Mouse (Mus musculus) cerebellum, adult 2 months (tissue): ENCODE results near the gene Gpam. TPM values are rescaled to one million over a fixed set of nuclear protein-coding genes. Genes with fewer than 3 reads are reported as not detected.

Experiments used
- DNase-seq, 2 experiments: peaks; one replicate each; pipeline ENCODE4 v3.0.0; 2021
- H3K27ac ChIP-seq: fragments of 200-500 bp; 2 replicates; pipeline ENCODE4 v1.5.1; 2012; ENCODE audit warnings: low read length, control low read depth, inconsistent platforms; ENCODE audit not compliant: insufficient read depth
- H3K27me3 ChIP-seq: fragments of 200-500 bp; 2 replicates; pipeline ENCODE4 v1.6.1; 2012; ENCODE audit warnings: inconsistent platforms, mild to moderate bottlenecking, low read length, moderate library complexity; ENCODE audit not compliant: control insufficient read depth, insufficient read depth
- H3K4me1 ChIP-seq: fragments of 200-500 bp; 2 replicates; pipeline ENCODE4 v1.6.1; 2011; ENCODE audit warnings: low read length; ENCODE audit not compliant: control insufficient read depth, insufficient read depth
- H3K4me3 ChIP-seq: fragments of 200-500 bp; replicated peaks from 2 replicates; pipeline ENCODE3; 2011; ENCODE audit warnings: mild to moderate bottlenecking, low read depth, low read length, control low read depth; ENCODE audit not compliant: insufficient read depth
- CTCF ChIP-seq: fragments of 200-500 bp; IDR thresholded peaks from 2 replicates; pipeline ENCODE4 v1.5.1; 2011; ENCODE audit warnings: low read depth, mild to moderate bottlenecking, control low read depth, low read length, moderate library complexity, borderline replicate concordance; ENCODE audit not compliant: insufficient read depth
- POLR2A ChIP-seq: fragments of 200-500 bp; IDR thresholded peaks from 2 replicates; pipeline ENCODE4 v1.6.1; 2011; ENCODE audit warnings: low read length, control low read depth, borderline replicate concordance; ENCODE audit not compliant: insufficient read depth
- WGBS: fragments of 180-500 bp; shearing (Covaris S2); methylation state at CpG from one replicate; pipeline ENCODE4 v1.1.7; 2018; 5-methylcytosine and 5-hydroxymethylcytosine counted together
- polyA plus RNA-seq: library from polyadenylated mRNA; depleted of rRNA; stranded (reverse); fragments of >200 nt; gene quantifications from 2 replicates; pipeline ENCODE4 v1.2.3, GENCODE M21; 2012

Gpam gene
- polyA plus RNA-seq, 1 experiment = 41.9 TPM

DNA sequence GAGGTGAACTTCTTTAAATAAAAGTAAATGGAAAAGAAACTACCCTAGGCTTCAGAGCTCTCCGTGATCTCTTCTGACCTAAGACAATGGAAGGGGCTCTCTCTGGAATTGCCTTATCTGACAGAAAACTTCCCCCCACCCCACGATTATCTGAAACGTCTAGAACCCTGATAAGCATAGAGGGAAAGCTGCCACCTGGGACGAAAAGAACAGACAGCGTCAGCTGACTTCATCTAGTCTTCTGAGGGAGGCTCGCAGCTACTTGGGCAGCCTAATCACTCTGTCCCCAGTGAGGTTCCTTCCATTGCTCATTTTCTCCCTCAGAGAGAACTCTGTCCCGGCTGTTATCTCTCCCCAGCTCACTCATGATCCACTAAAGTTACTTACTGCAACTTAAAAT is 36.9 kb downstream of the Gpam start:
- DNase-seq = no peak
- 89% methylated on average over 7 of the region's 7 CpGs for WGBS
- H3K4me3 ChIP-seq = no peak overlapping the region
- no peak overlapping the region for H3K27ac ChIP-seq
- TF ChIP-seq CTCF (no peak), POLR2A (no peak)
- no peaks in the 10 kb centered on the region for H3K27me3 ChIP-seq
- no peaks in the 10 kb centered on the region for H3K4me1 ChIP-seq

DNA sequence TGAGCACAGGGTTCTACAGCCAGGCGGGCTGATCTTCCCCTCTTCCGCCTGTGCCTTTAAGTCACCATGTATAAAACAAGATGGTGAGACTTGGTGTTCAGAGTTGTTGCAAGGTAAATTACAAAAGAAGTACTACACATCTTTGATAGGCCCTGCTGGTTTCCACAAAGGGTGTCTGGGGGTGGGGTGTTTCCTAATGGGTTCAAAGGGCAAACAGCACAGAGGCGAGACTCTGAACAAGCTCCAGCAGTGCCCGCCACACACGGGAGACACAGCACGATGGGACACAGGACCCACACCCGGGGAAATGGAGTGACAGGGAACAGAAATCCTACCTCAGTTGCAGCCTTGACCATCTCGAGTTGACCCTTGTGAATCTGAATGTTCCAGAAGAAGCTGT is 39.3 kb downstream of the Gpam start:
- no peak overlapping the region for H3K4me3 ChIP-seq
- DNase-seq = no peak
- WGBS = 79% methylated on average over 8 of the region's 8 CpGs
- H3K4me1 ChIP-seq = no peaks in the 10 kb centered on the region
- TF ChIP-seq POLR2A (no peak), CTCF (no peak)
- H3K27ac ChIP-seq = no peak overlapping the region
- no peaks in the 10 kb centered on the region for H3K27me3 ChIP-seq

DNA sequence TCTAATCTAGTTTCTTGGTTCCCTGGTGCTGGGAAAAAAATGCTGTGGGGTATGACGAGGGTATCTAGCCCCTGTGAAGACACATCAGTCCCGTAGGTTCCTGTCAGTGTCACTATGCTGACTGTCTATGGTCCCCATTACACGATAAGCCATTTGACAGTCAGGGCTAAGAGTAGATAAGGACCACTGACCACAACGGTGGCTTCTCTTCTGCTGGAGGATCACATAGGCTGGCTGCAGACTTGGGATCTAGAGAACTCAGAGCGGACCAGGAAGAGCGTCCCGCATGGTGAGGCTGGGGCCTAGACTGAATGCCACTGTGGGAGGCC is 41.2 kb downstream of the Gpam start:
- no peak for TF ChIP-seq POLR2A
- TF ChIP-seq CTCF = no peak
- Histone ChIP-seq H3K4me3 (no peak overlapping the region), H3K27ac (no peak overlapping the region), H3K27me3 (no peaks in the 10 kb centered on the region), H3K4me1 (no peaks in the 10 kb centered on the region)
- 93% methylated on average over 7 of the region's 7 CpGs for WGBS
- no peak for DNase-seq

DNA sequence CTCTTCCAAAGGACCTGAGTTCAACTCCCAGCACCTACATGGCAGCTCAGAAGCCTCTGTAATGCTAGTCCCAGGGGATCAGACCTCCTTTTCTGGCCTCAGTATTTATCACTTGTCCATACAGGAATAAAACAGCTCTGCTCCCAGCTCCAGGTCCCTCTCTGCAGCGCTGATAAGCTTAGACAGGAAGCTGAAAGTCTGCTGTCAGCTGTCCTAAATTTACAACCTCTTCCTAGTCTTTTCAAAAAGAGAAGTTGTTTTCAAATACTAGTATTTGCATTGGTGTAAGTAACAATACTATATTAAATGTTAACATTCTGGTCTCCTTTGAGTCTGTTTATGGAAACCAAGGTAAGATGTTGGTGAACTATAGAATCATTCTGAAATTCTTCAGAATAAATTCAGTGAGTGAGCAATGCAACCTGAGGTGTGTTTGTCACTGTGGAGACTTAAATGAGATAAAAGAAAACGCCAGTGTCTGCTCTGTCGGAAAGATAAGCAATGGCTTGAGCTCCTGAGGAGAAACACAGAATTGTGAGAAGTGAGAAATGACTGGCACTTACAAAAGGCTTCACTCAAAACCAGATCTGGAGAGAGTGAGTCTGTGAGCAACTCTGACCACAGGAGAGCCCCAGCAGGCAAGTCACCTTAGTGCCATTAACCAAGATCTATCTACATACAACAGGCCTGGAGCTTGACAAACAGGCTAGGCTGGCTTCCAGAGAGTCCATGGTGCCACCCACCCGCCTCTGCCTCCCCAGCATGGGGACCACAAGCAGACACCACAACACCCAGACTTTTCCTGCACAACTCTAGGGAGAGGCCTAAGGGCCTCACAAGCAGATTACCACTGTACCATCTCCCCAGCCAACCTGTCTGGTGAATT is 41.8 kb downstream of the Gpam start:
- no peak overlapping the region for H3K27ac ChIP-seq
- no peak overlapping the region for H3K4me3 ChIP-seq
- no peak for DNase-seq
- TF ChIP-seq CTCF = no peak
- TF ChIP-seq POLR2A = no peak
- H3K27me3 ChIP-seq = no peaks in the 10 kb centered on the region
- no peaks in the 10 kb centered on the region for H3K4me1 ChIP-seq
- 90% methylated on average over 4 of the region's 4 CpGs for WGBS

DNA sequence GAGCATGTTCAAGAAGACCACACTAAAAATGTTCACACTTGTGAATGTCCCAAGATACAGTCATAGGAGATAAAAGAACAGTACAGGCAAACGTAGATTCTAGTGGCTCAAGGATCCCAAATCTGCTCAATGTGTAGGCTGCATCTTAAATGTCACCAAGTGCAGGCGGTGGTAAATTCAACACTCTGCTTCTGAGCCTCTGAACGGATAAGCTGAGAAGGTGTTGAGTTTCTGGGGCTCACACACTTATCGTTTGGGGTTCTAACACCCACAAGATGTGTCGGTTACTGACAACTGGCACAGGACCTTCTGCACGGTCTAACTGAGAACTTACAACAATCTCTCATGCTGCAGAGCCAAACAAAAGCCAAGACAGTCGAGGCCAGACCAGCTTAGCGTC is 50.2 kb downstream of the Gpam start:
- 56% methylated on average over 8 of the region's 8 CpGs for WGBS
- Histone ChIP-seq H3K4me3 (no peak overlapping the region), H3K27me3 (no peaks in the 10 kb centered on the region), H3K27ac (no peak overlapping the region), H3K4me1 (no peaks in the 10 kb centered on the region)
- TF ChIP-seq POLR2A (no peak), CTCF (no peak)
- DNase-seq = no peak

DNA sequence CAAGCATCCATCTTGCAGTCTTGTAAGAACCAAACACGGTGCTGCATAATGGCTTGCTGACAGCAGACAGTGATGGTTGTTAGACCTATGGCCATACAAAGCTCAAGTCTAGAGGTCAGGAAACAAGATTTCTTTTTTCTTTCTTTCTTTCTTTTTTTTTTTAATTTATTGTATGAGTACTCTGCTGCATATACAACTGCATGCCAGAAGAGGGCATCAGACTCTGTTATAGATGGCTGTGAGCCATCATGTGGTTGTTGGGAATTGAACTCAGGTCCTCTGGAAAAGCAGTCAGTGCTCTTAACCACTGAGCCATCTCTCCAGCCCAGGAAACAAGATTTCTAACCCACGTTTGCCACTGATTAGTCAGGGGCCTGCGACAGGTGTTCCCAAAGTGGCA is 54.0 kb downstream of the Gpam start:
- no peak overlapping the region for H3K27ac ChIP-seq
- DNase-seq = no peak
- WGBS = 70% methylated on average over 3 of the region's 3 CpGs
- TF ChIP-seq POLR2A (no peak), CTCF (no peak)
- no peaks in the 10 kb centered on the region for H3K4me1 ChIP-seq
- H3K27me3 ChIP-seq = no peaks in the 10 kb centered on the region
- no peak overlapping the region for H3K4me3 ChIP-seq

DNA sequence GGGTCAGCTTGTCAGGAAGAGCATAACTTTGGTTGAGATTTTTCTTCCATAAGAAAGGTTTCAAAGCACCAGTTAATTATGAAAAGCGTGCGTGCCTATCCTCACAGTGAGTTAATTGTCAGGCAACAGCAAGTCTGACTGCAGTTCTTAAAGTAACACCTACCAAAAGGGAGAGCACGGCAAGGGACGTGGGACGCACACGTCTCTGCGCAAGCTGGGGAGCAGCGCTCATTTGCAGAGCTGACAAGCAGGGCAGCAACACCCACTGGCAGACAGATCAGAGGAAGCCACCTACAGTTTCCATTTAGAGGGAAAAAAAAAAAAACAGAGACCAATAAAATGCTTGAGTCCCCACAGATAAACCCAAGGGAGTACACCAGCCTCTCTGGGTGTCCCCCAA is 58.0 kb downstream of the Gpam start:
- Histone ChIP-seq H3K4me3 (no peak overlapping the region), H3K27me3 (no peaks in the 10 kb centered on the region), H3K4me1 (no peaks in the 10 kb centered on the region), H3K27ac (no peak overlapping the region)
- TF ChIP-seq CTCF = no peak
- no peak for TF ChIP-seq POLR2A
- no peak for DNase-seq
- WGBS = 87% methylated on average over 8 of the region's 8 CpGs

DNA sequence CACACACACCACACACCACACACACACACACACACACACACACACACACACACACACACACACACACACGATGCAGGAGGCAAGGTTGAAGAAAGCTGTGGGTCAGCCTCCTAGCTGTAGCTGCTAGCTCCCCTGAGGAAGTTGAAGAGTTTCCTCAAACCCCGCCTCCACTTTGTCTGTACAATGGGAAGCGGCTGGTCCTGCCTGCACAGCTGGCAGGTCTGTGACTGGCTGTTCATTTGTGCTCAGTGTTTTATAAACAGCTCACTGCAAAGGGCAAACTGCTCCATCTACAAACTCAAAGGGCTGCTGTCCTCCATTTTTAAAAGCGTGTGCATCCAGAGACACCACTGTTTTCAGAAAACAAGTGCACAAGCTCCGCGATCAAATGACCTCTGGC is 63.8 kb downstream of the Gpam start:
- Histone ChIP-seq H3K4me3 (no peak overlapping the region), H3K4me1 (peaks cover 4% of the 10 kb centered on the region; the same call in 1 of the 2 replicates), H3K27ac (no peak overlapping the region), H3K27me3 (no peaks in the 10 kb centered on the region)
- no peak for DNase-seq
- WGBS = 39% methylated on average over 6 of the region's 6 CpGs
- TF ChIP-seq POLR2A (no peak), CTCF (no peak)
